Mouse (Mus musculus): ENCODE results near the gene Cenpp. TPM values are rescaled to one million over a fixed set of nuclear protein-coding genes. Genes with fewer than 3 reads are reported as not detected.
"Not testable (repeated sequence)": the region's sequence is repeated elsewhere in the genome, so short reads cannot be mapped to it uniquely, and the experiment has no call there.

Cenpp gene
- polyA plus RNA-seq, 1 experiment from 2014 or later = 7.0 TPM

DNA sequence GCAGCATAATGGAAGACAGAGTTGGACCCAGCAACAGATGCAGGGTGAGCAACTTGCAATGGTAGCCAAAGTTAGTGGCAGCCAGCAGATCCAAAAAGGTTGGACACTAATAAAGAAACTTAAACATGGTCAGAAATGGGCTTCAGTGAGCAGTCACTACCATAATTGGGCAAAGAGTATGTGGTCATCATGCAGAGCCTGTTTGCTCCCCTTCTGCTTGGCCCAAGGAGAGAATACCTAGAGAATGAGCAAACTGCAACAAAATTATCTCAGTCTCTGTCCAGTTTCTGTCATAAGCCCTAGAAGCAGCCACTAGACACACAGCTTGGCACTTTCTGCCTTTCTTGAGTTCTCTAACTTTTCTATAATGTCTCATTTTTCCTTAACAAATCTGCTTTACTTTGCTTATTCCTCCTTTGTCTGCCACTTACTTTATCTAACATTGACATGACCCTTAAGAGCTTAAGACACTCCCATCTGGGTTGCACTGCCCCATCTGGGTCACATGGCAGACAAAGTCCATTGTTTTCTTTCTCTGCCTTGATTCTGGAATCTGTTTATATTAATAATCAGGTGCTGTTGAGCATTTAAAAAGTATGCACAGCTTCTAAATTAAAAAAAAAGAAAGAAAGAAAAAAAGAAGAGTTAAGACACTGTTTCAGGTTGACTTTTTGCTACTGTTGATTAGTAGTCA lies 8.8 kb downstream of the Cenpp start:
- Histone ChIP-seq H3K4me2 (no peak overlapping the region), H3K27me3 (no peaks in the 10 kb centered on the region), H3K4me1 (replicated peaks) (no peaks in the 10 kb centered on the region), H3K4me3 (no peak overlapping the region), H3K36me3 (no peaks in the 10 kb centered on the region), H3K9me3 (no peaks in the 10 kb centered on the region), H3K27ac (no peak overlapping the region), H3K9ac (no peak overlapping the region)
- ATAC-seq (ENCODE audit: low FRiP score) = no peak

DNA sequence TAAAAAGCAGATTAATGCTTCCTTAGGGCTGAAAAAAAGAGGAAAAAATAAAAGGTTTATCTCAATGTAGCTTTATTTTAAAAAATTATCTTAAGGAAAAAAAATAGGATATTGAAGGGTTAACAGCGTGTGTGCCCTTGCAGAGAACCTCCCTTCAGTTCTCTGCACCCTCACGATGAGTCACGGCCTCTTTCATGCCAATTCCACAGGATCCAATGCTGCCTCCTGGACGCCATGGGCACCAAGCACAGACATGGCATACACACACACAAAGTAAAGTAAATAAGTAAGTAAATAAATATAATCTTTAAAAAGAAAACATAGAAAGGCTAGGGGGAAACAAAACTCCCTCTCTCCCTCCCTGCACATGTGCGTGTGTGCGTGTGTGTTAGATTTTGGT lies 9.9 kb downstream of the Cenpp start:
- 74% methylated on average over 6 of the region's 6 CpGs for WGBS
- Histone ChIP-seq H3K9ac (no peak overlapping the region), H3K4me1 (replicated peaks) (no peaks in the 10 kb centered on the region), H3K4me2 (no peak overlapping the region), H3K36me3 (no peaks in the 10 kb centered on the region), H3K27me3 (no peaks in the 10 kb centered on the region), H3K9me3 (no peaks in the 10 kb centered on the region), H3K27ac (no peak overlapping the region), H3K4me3 (no peak overlapping the region)
- ATAC-seq (ENCODE audit: low FRiP score) = no peak

- no peaks in the 10 kb centered on the region for H3K36me3 ChIP-seq
- no peaks in the 10 kb centered on the region for H3K4me1 ChIP-seq (replicated peaks)
- no peaks in the 10 kb centered on the region for H3K9me3 ChIP-seq
- no peak overlapping the region for H3K27ac ChIP-seq
- H3K4me2 ChIP-seq = no peak overlapping the region
- no peak overlapping the region for H3K9ac ChIP-seq
- H3K4me3 ChIP-seq = no peak overlapping the region
- no peak for ATAC-seq (ENCODE audit: low FRiP score)
- WGBS = 89% methylated on average over 2 of the region's 2 CpGs
- no peaks in the 10 kb centered on the region for H3K27me3 ChIP-seq
These were observed 12.6 kb downstream of the Cenpp start for GRCm38 (mm10) chr13:49639965-49640364.

DNA sequence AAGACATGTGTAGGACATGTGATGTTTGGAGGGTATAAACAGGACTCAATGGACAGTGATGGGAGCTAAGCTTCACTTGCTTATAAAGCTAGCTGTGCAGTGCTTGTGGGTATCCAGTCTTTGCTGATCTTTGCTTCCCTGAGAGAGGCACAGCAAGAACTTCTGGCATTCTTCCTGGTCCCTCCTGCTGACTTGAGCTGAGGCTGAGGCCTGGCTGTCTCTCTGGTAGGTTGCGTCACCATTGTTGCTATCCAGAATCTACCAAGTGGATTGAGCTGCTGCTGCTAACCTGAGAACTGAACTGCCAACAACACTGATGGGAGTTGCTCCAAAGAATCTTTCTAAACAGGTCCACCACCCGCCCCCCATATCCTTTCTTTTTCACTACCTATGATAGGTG lies 23.5 kb downstream of the Cenpp start:
- H3K4me2 ChIP-seq = no peak overlapping the region
- no peak overlapping the region for H3K9ac ChIP-seq
- WGBS = 86% methylated on average over 2 of the region's 2 CpGs
- H3K4me1 ChIP-seq (replicated peaks) = no peaks in the 10 kb centered on the region
- no peaks in the 10 kb centered on the region for H3K9me3 ChIP-seq
- no peak overlapping the region for H3K27ac ChIP-seq
- no peaks in the 10 kb centered on the region for H3K27me3 ChIP-seq
- H3K4me3 ChIP-seq = no peak overlapping the region
- no peak for ATAC-seq (ENCODE audit: low FRiP score)
- no peaks in the 10 kb centered on the region for H3K36me3 ChIP-seq

- Histone ChIP-seq H3K27me3 (no peaks in the 10 kb centered on the region), H3K4me2 (no peak overlapping the region), H3K9ac (no peak overlapping the region), H3K9me3 (no peaks in the 10 kb centered on the region), H3K4me3 (no peak overlapping the region), H3K36me3 (no peaks in the 10 kb centered on the region), H3K4me1 (replicated peaks) (no peaks in the 10 kb centered on the region), H3K27ac (no peak overlapping the region)
- no peak for ATAC-seq (ENCODE audit: low FRiP score)
These were observed 24.4 kb downstream of the Cenpp start for GRCm38 (mm10) chr13:49628167-49628566.

- Histone ChIP-seq H3K9ac (no peak overlapping the region), H3K4me1 (replicated peaks) (no peaks in the 10 kb centered on the region), H3K36me3 (no peaks in the 10 kb centered on the region), H3K4me2 (no peak overlapping the region), H3K4me3 (no peak overlapping the region), H3K9me3 (no peaks in the 10 kb centered on the region), H3K27me3 (no peaks in the 10 kb centered on the region), H3K27ac (no peak overlapping the region)
- WGBS = 94% methylated on average over 1 of the region's 1 CpGs
- ATAC-seq (ENCODE audit: low FRiP score) = no peak
These were observed 29.4 kb downstream of the Cenpp start for GRCm38 (mm10) chr13:49623216-49623615.

GRCm38 (mm10) chr13:49618365-49618764 lies 34.2 kb downstream of the Cenpp start:
- Histone ChIP-seq H3K9me3 (no peaks in the 10 kb centered on the region), H3K4me2 (no peak overlapping the region), H3K36me3 (no peaks in the 10 kb centered on the region), H3K4me3 (no peak overlapping the region), H3K9ac (no peak overlapping the region), H3K27ac (no peak overlapping the region), H3K4me1 (replicated peaks) (no peaks in the 10 kb centered on the region), H3K27me3 (no peaks in the 10 kb centered on the region)
- no peak for ATAC-seq (ENCODE audit: low FRiP score)

DNA sequence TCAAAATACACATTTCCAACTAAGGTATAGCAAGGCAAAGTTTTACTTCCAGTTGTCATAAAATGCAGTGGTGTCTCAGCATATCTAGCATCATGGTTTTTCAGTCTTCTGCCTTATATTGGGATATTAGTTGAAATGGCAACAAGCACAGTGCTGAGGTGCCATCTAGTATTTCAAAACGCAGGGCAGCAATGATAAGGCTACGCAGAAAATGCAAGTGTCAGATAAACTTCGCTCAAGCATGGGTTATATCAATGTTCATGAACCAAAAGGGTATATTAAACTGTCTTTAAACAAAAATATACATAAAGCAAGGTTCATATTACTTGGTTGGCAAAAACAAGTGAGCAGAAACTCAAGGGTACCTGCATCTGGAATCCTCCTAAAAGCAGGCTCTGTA lies 35.6 kb downstream of the Cenpp start:
- Histone ChIP-seq H3K27ac (no peak overlapping the region), H3K9me3 (no peaks in the 10 kb centered on the region), H3K27me3 (no peaks in the 10 kb centered on the region), H3K4me3 (no peak overlapping the region), H3K36me3 (no peaks in the 10 kb centered on the region), H3K9ac (no peak overlapping the region), H3K4me2 (no peak overlapping the region), H3K4me1 (replicated peaks) (no peaks in the 10 kb centered on the region)
- no peak for ATAC-seq (ENCODE audit: low FRiP score)
- 93% methylated on average over 3 of the region's 3 CpGs for WGBS

DNA sequence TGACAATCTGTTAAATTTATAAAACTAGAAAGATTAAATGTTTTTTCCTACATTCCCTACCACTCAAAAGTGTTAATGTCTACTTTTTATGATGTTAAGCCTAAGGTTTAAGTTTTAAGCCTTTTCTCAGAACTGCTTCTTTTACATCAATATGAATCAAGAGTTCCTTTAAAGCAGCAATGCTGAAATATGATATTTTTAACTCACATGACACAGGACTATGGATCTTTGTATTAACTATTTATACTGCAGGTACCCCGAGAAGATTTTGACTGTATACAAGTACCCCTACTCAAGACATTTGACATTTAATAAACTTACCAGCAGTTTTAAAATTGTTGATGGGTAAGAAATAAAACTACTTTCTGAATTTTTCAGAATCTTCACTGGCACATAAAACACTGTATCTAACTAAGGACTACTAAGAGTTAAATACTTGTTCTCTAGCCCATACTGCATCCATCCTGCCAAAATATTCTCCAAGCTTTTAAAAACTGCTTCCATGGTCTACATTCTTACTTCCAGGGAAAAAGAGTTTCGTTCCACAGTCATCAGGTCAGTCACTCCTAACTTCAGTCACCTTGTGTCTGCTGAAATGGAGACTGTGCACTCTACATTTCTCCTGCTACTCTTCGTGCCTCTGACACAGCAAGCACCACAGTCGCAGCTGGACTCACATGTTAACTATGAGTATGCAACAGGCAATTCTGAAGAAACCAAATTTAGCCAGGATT lies 43.8 kb downstream of the Cenpp start:
- 86% methylated on average over 4 of the region's 4 CpGs for WGBS
- H3K4me2 ChIP-seq = no peak overlapping the region

GRCm38 (mm10) chr13:49607714-49608113 lies 44.9 kb downstream of the Cenpp start, which contains the start of gene Ogn:
TSS of gene Ogn (plus strand) at chr13:49608046.
- Histone ChIP-seq H3K4me2 (no peak within 1 kb of the TSS), H3K36me3 (no peaks in the 10 kb centered on the region), H3K27ac (no peak within 1 kb of the TSS), H3K27me3 (no peaks in the 10 kb centered on the region), H3K9ac (no peak within 1 kb of the TSS), H3K4me3 (no peak within 1 kb of the TSS), H3K4me1 (replicated peaks) (no peaks in the 10 kb centered on the region), H3K9me3 (no peaks in the 10 kb centered on the region)
- ATAC-seq (ENCODE audit: low FRiP score) = no peak
- 84% methylated on average over 4 of the region's 4 CpGs for WGBS

More for the DNA sequence above, 43.8 kb downstream of the Cenpp start:
- Histone ChIP-seq H3K36me3 (no peaks in the 10 kb centered on the region), H3K9ac (no peak overlapping the region), H3K27ac (no peak overlapping the region), H3K9me3 (no peaks in the 10 kb centered on the region), H3K4me3 (no peak overlapping the region), H3K4me1 (replicated peaks) (no peaks in the 10 kb centered on the region), H3K27me3 (no peaks in the 10 kb centered on the region)
- ATAC-seq (ENCODE audit: low FRiP score) = no peak

GRCm38 (mm10) chr13:49603603-49604002 lies 49.0 kb downstream of the Cenpp start:
- H3K36me3 ChIP-seq = no peaks in the 10 kb centered on the region
- H3K4me3 ChIP-seq = no peak overlapping the region
- no peak overlapping the region for H3K4me2 ChIP-seq
- no peaks in the 10 kb centered on the region for H3K27me3 ChIP-seq
- no peak overlapping the region for H3K9ac ChIP-seq
- no peaks in the 10 kb centered on the region for H3K4me1 ChIP-seq (replicated peaks)
- no peak for ATAC-seq (ENCODE audit: low FRiP score)
- H3K9me3 ChIP-seq = no peaks in the 10 kb centered on the region
- H3K27ac ChIP-seq = no peak overlapping the region

DNA sequence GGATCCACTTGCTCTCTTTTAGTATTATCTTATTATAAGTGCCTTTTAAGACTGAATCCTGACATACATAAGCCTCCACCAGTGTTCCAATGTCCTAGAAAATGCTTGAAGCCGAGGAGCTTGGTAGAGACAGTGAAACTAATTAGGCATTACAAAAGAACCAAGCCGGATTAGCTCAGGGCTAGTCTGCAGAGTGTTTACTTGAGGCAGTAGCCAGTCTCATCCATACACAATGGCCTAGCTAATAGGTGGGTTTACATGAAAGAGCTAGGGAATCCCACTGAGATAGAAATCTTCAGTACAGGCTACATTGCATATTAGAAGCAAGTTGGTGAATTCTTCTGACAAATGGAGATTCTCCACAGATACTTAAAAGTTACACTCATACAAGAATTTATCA lies 50.0 kb downstream of the Cenpp start:
- not testable (repeated sequence) for H3K36me3 ChIP-seq; H3K4me1 ChIP-seq (replicated peaks); H3K4me2 ChIP-seq; H3K9ac ChIP-seq; ATAC-seq (ENCODE audit: low FRiP score); H3K27me3 ChIP-seq; H3K27ac ChIP-seq; H3K9me3 ChIP-seq; H3K4me3 ChIP-seq
- WGBS = 52% methylated on average over 2 of the region's 2 CpGs

- 96% methylated on average over 6 of the region's 6 CpGs for WGBS
- ATAC-seq (ENCODE audit: low FRiP score) = no peak
- no peak overlapping the region for H3K4me3 ChIP-seq
- H3K27ac ChIP-seq = no peak overlapping the region
- no peaks in the 10 kb centered on the region for H3K36me3 ChIP-seq
- H3K9me3 ChIP-seq = no peaks in the 10 kb centered on the region
- H3K4me2 ChIP-seq = no peak overlapping the region
- H3K4me1 ChIP-seq (replicated peaks) = no peaks in the 10 kb centered on the region
- H3K27me3 ChIP-seq = no peaks in the 10 kb centered on the region
- no peak overlapping the region for H3K9ac ChIP-seq
These were observed 66.5 kb downstream of the Cenpp start for GRCm38 (mm10) chr13:49586062-49586461.

All from hindbrain, embryonic 13.5 days (tissue).